Mouse (Mus musculus): Measurements from ENCODE around the gene Cnot10.

DNA sequence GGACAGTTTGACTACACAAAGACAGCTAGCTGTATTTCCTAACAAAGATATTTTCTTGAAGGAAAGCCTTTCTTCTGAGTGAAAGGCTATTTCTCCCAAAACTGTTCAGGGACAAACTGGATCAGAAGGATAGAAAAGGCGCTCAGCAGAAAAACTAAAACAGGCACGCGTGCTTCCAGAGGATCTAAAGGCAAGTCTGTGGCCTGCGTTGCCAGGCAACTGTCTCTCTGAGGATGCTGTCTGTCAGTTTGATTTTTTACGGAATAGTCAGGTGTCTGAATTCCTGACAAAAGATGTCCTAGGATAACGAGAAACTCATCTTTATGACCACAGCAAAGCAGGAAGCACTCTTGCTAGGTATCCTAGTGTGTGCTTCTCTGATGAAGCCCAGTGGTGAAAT is 20.5 kb upstream of the Cnot10 start:
- no peak for TF ChIP-seq FLI1 (IDR thresholded peaks at IDR 0.05; ENCODE audit: low read length)
- TF ChIP-seq GATA1 (IDR thresholded peaks at IDR 0.05; ENCODE audit: borderline replicate concordance, low read length) = no peak

All from megakaryocyte, embryonic 14.5 days (primary cell).